Mouse (Mus musculus) spleen, adult 2 months (tissue): ENCODE data around the gene Ptpro.

ENCODE experiments used
- CTCF ChIP-seq: fragments of 200-500 bp; IDR thresholded peaks from 2 replicates; pipeline ENCODE4 v1.5.1; 2011; ENCODE audit warnings: mild to moderate bottlenecking, inconsistent platforms; ENCODE audit not compliant: insufficient read depth, insufficient read length, insufficient replicate concordance; ENCODE audit errors: extremely low read depth
- POLR2A ChIP-seq: fragments of 200-500 bp; IDR thresholded peaks from 2 replicates; pipeline ENCODE4 v1.6.1; 2011; ENCODE audit warnings: low read depth, low read length, inconsistent platforms

GRCm38 (mm10) chr6:137470901-137471598 lies 218.9 kb downstream of the Ptpro start:
- TF ChIP-seq CTCF (no peak), POLR2A (no peak)
